Mouse (Mus musculus) MEL (cell line): ENCODE data around the gene Derl3. TPM values are rescaled to one million over a fixed set of nuclear protein-coding genes. Genes with fewer than 3 reads are reported as not detected.
"Not testable (repeated sequence)": the region's sequence is repeated elsewhere in the genome, so short reads cannot be mapped to it uniquely, and the experiment has no call there.

Experiments used
- DNase-seq: peaks from one replicate; pipeline ENCODE4 v3.0.0; 2011; ENCODE audit warnings: low read depth, low spot score
- H3K27ac ChIP-seq: 2 replicates; pipeline ENCODE4 v1.5.1; 2012; ENCODE audit warnings: low read depth, mild to moderate bottlenecking, control low read depth, low read length, moderate library complexity; ENCODE audit not compliant: control insufficient read depth
- H3K27me3 ChIP-seq, 2 experiments: fragments of 150-350 bp in 1 of 2; sonication (generic) in 1 of 2; 2 replicates each; pipeline ENCODE4 v1.6.1; 2012; ENCODE audit warnings: low read length in 2 of 2, mild to moderate bottlenecking in 2 of 2, improper control_type of control experiment in 1 of 2, moderate library complexity in 1 of 2; ENCODE audit not compliant: insufficient read depth in 2 of 2, control insufficient read depth in 1 of 2
- H3K36me3 ChIP-seq, 2 experiments: 2 replicates each; pipeline ENCODE4 v1.6.1; 2012 to 2014; ENCODE audit warnings: low read length in 2 of 2, improper control_type of control experiment in 1 of 2, inconsistent platforms in 1 of 2, mild to moderate bottlenecking in 1 of 2; ENCODE audit not compliant: insufficient read depth in 2 of 2, control insufficient read depth in 1 of 2
- H3K4me1 ChIP-seq, 2 experiments: fragments of 150-350 bp in 1 of 2; sonication (generic) in 1 of 2; 2 replicates each; pipeline ENCODE4 v1.6.1; 2012; ENCODE audit warnings: low read length in 2 of 2, improper control_type of control experiment in 1 of 2, mild to moderate bottlenecking in 1 of 2; ENCODE audit not compliant: insufficient read depth in 2 of 2, control insufficient read depth in 1 of 2
- H3K4me3 ChIP-seq, 2 experiments: fragments of 150-350 bp in 1 of 2; sonication (generic) in 1 of 2; 2 replicates each; pipeline ENCODE4 v1.5.1; 2012; ENCODE audit warnings: low read depth in 2 of 2, low read length in 2 of 2, mild to moderate bottlenecking in 2 of 2, moderate library complexity in 2 of 2, control low read depth in 1 of 2, improper control_type of control experiment in 1 of 2; ENCODE audit not compliant: control insufficient read depth in 1 of 2, insufficient read depth in 1 of 2
- H3K79me2 ChIP-seq: 2 replicates; pipeline ENCODE4 v1.6.1; 2012; ENCODE audit warnings: mild to moderate bottlenecking, low read length, moderate library complexity; ENCODE audit not compliant: control insufficient read depth, poor library complexity, insufficient read depth
- H3K9ac ChIP-seq: 2 replicates; pipeline ENCODE4 v1.6.1; 2012; ENCODE audit warnings: low read depth, mild to moderate bottlenecking, control low read depth, low read length, moderate library complexity; ENCODE audit not compliant: control insufficient read depth, poor library complexity, severe bottlenecking
- H3K9me3 ChIP-seq: fragments of 150-350 bp; sonication (generic); replicated peaks from 2 replicates; pipeline ENCODE4 v1.6.1; 2012; ENCODE audit warnings: mild to moderate bottlenecking, low read length, improper control_type of control experiment, moderate library complexity; ENCODE audit not compliant: insufficient read depth
- BHLHE40 ChIP-seq: IDR thresholded peaks from 2 replicates; pipeline ENCODE4 v1.6.1; 2012; ENCODE audit warnings: low read depth, mild to moderate bottlenecking, inconsistent platforms, low read length, improper control_type of control experiment, borderline replicate concordance
- CHD1 ChIP-seq: IDR thresholded peaks from 2 replicates; pipeline ENCODE4 v1.6.1; 2012; ENCODE audit warnings: low read depth, mild to moderate bottlenecking, inconsistent platforms, low read length, improper control_type of control experiment
- CHD2 ChIP-seq: IDR thresholded peaks from 2 replicates; pipeline ENCODE4 v1.6.1; 2011; ENCODE audit warnings: low read length, improper control_type of control experiment
- CTCF ChIP-seq, 3 experiments: IDR thresholded peaks in 2 of 3; conservative IDR thresholded peaks in 1 of 3; 2 replicates each; pipeline ENCODE4 v1.5.1; 2011 to 2012; ENCODE audit warnings: low read length in 3 of 3, low read depth in 2 of 3, mild to moderate bottlenecking in 2 of 3, improper control_type of control experiment in 1 of 3, inconsistent platforms in 1 of 3, mixed read lengths in 1 of 3, moderate library complexity in 1 of 3; ENCODE audit not compliant: control insufficient read depth in 1 of 3, insufficient read depth in 1 of 3, poor library complexity in 1 of 3, severe bottlenecking in 1 of 3
- E2F4 ChIP-seq: IDR thresholded peaks from 2 replicates; pipeline ENCODE4 v1.6.1; 2011; ENCODE audit warnings: low read depth, low read length, improper control_type of control experiment, borderline replicate concordance
- ELF1 ChIP-seq: IDR thresholded peaks from 2 replicates; pipeline ENCODE4 v1.6.1; 2014; ENCODE audit warnings: low read depth, mild to moderate bottlenecking, inconsistent platforms, low read length, improper control_type of control experiment, moderate library complexity
- EP300 ChIP-seq, 2 experiments: IDR thresholded peaks; 2 replicates each; pipeline ENCODE4 v1.6.1; 2011; ENCODE audit warnings: improper control_type of control experiment in 2 of 2, low read length in 2 of 2, low read depth in 1 of 2, mild to moderate bottlenecking in 1 of 2
- JUND ChIP-seq: IDR thresholded peaks from 2 replicates; pipeline ENCODE4 v1.6.1; 2011; ENCODE audit warnings: low read depth, mild to moderate bottlenecking, improper control_type of control experiment, low read length
- KAT2A ChIP-seq: conservative IDR thresholded peaks from 2 replicates; pipeline ENCODE4 v1.6.1; 2012; ENCODE audit warnings: low read depth, low read length, improper control_type of control experiment, inconsistent platforms
- MAFK ChIP-seq: IDR thresholded peaks from 2 replicates; pipeline ENCODE4 v1.6.1; 2011; ENCODE audit warnings: low read depth, mild to moderate bottlenecking, low read length, improper control_type of control experiment, borderline replicate concordance
- MAX ChIP-seq: IDR thresholded peaks from 2 replicates; pipeline ENCODE4 v1.6.1; 2011; ENCODE audit warnings: low read length, improper control_type of control experiment
- MAZ ChIP-seq: IDR thresholded peaks from 2 replicates; pipeline ENCODE4 v1.6.1; 2012; ENCODE audit warnings: low read depth, mild to moderate bottlenecking, inconsistent platforms, low read length, improper control_type of control experiment
- MXI1 ChIP-seq: IDR thresholded peaks from 2 replicates; pipeline ENCODE4 v1.6.1; 2011; ENCODE audit warnings: mild to moderate bottlenecking, low read depth, low read length, improper control_type of control experiment
- MYC ChIP-seq: IDR thresholded peaks from 2 replicates; pipeline ENCODE4 v1.6.1; 2011; ENCODE audit warnings: low read depth, mild to moderate bottlenecking, low read length, improper control_type of control experiment, moderate library complexity
- NELFE ChIP-seq: IDR thresholded peaks from 2 replicates; pipeline ENCODE4 v1.6.1; 2011; ENCODE audit warnings: low read depth, low read length, improper control_type of control experiment
- NRF1 ChIP-seq: IDR thresholded peaks from 2 replicates; pipeline ENCODE4 v1.6.1; 2014; ENCODE audit warnings: low read depth, mild to moderate bottlenecking, inconsistent platforms, low read length, improper control_type of control experiment, moderate library complexity; ENCODE audit not compliant: poor library complexity, insufficient read depth, severe bottlenecking
- POLR2A ChIP-seq, 2 experiments: IDR thresholded peaks; 2 replicates each; pipeline ENCODE4 v1.6.1; 2011 to 2012; ENCODE audit warnings: low read length in 2 of 2, mild to moderate bottlenecking in 2 of 2, control low read depth in 1 of 2, improper control_type of control experiment in 1 of 2, low read depth in 1 of 2, moderate library complexity in 1 of 2; ENCODE audit not compliant: control insufficient read depth in 1 of 2, insufficient read depth in 1 of 2, poor library complexity in 1 of 2
- RCOR1 ChIP-seq: IDR thresholded peaks from 2 replicates; pipeline ENCODE4 v1.6.1; 2012; ENCODE audit warnings: low read depth, mild to moderate bottlenecking, inconsistent platforms, low read length, improper control_type of control experiment
- UBTF ChIP-seq: IDR thresholded peaks from 2 replicates; pipeline ENCODE4 v1.6.1; 2012; ENCODE audit warnings: low read depth, mild to moderate bottlenecking, inconsistent platforms, low read length, improper control_type of control experiment, moderate library complexity, borderline replicate concordance; ENCODE audit not compliant: insufficient read depth
- USF1 ChIP-seq: IDR thresholded peaks from 2 replicates; pipeline ENCODE4 v1.6.1; 2014; ENCODE audit warnings: low read depth, mild to moderate bottlenecking, inconsistent platforms, low read length, improper control_type of control experiment, moderate library complexity
- ZC3H11A ChIP-seq: IDR thresholded peaks from 2 replicates; pipeline ENCODE4 v1.6.1; 2012; ENCODE audit warnings: low read depth, mild to moderate bottlenecking, inconsistent platforms, low read length, improper control_type of control experiment
- polyA plus RNA-seq, 2 experiments: library from polyadenylated mRNA; stranded (reverse) in 1 of 2; unstranded in 1 of 2; fragments of >175 nt in 1 of 2; fragments of >200 nt in 1 of 2; gene quantifications; 2 replicates each; pipeline versions ENCODE4 v1.2.1 to v1.2.4; 2012; ENCODE audit warnings: low replicate concordance in 2 of 2, low read depth in 1 of 2; ENCODE audit not compliant: insufficient read length in 2 of 2, insufficient read depth in 1 of 2, missing spikeins in 1 of 2
- total RNA-seq: library from RNA; depleted of rRNA; stranded (reverse); fragments of 300-350 nt; gene quantifications from 2 replicates; pipeline ENCODE4 v1.2.3, GENCODE M21; 2012

Gene Derl3
- total and polyA plus RNA-seq, 3 experiments: 0.69 to 1.5 TPM; not detected in 1

DNA sequence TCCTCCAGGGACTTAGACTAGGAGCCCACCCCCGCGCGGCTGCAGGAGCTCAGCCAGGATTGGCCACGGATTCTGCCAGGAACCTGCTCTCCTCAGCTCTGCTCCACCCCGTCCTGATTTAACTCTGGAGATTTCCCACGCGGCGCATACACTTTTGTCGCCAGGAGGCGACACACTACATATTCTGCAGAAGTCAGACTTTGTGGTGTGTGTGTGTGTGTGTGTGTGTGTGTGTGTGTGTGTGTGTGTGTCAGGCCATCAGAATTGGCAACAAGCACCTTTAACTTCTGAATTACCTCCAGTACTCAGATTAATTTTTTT, 10.0 kb upstream of the Derl3 start (continued):
- TF ChIP-seq MAZ (no peak), NRF1 (no peak), ELF1 (no peak), USF1 (no peak), KAT2A (no peak), UBTF (no peak), CHD1 (no peak), CTCF (IDR thresholded peaks at IDR 0.05 in 2 of 3, conservative IDR thresholded peaks at IDR 0.05 in 1 of 3; ENCODE audit: control insufficient read depth in 1 of 3, insufficient read depth in 1 of 3, low read depth in 2 of 3, low read length in 3 of 3, poor library complexity in 1 of 3, severe bottlenecking in 1 of 3) (peak in 2 of 3 experiments; percentile 60 to 62; a peak in 5 of 6 replicates), MXI1 (no peak), BHLHE40 (no peak), MAX (no peak), MAFK (no peak), CHD2 (no peak), POLR2A (IDR thresholded peaks at IDR 0.05; ENCODE audit: control insufficient read depth in 1 of 2, insufficient read depth in 1 of 2, low read depth in 1 of 2, low read length in 2 of 2, poor library complexity in 1 of 2) (no peak), NELFE (no peak), JUND (no peak), ZC3H11A (peak; percentile 51), RCOR1 (no peak), E2F4 (no peak), MYC (no peak), EP300 (IDR thresholded peaks at IDR 0.05; ENCODE audit: low read depth in 1 of 2, low read length in 2 of 2) (no peak)

GRCm38 (mm10) chr10:75884742-75885141, 8.5 kb upstream of the Derl3 start:
- H3K79me2 ChIP-seq: no peaks in the 10 kb centered on the region
- H3K9me3 ChIP-seq: no peaks in the 10 kb centered on the region
- no peaks in the 10 kb centered on the region for H3K27me3 ChIP-seq
- TF ChIP-seq UBTF: no peak
- no peak overlapping the region for H3K9ac ChIP-seq
- H3K36me3 ChIP-seq: no peaks in the 10 kb centered on the region
- no peaks in the 10 kb centered on the region for H3K4me1 ChIP-seq
- H3K27ac ChIP-seq: no peak overlapping the region
- H3K4me3 ChIP-seq: no peak overlapping the region
- no peak for DNase-seq

GRCm38 (mm10) chr10:75887504-75887903, 5.7 kb upstream of the Derl3 start:
- not testable (repeated sequence) for H3K9ac ChIP-seq, H3K27ac ChIP-seq, DNase-seq, H3K79me2 ChIP-seq, H3K36me3 ChIP-seq, H3K4me3 ChIP-seq, H3K27me3 ChIP-seq, H3K4me1 ChIP-seq, H3K9me3 ChIP-seq
